Mouse (Mus musculus): ENCODE measurements at regions not wholly inside any gene's neighbourhood (a gene's known extent, or its start where the extent isn't known, plus 50 kb on each side); places are given as distances from the start of the nearest gene placed in this dataset.

- DNase-seq (ENCODE audit: low spot score in 2 of 2), result no peak
These were observed 221.2 kb upstream of the Rnaseh2b start for GRCm38 (mm10) chr14:62071140-62071539.

GRCm38 (mm10) chr14:62084047-62084446 lies 208.3 kb upstream of the Rnaseh2b start:
- DNase-seq (ENCODE audit: low spot score in 2 of 2), result no peak

- no peak for DNase-seq (ENCODE audit: low spot score in 2 of 2)
These were observed 204.2 kb upstream of the Rnaseh2b start for GRCm38 (mm10) chr14:62088174-62088573.

- no peak for DNase-seq (ENCODE audit: low spot score in 2 of 2)
These were observed 174.9 kb upstream of the Rnaseh2b start for GRCm38 (mm10) chr14:62117532-62117931.

- no peak for DNase-seq (ENCODE audit: low spot score in 2 of 2)
These were observed 173.8 kb upstream of the Rnaseh2b start for GRCm38 (mm10) chr14:62118542-62118953.

GRCm38 (mm10) chr14:62128918-62129317 lies 163.5 kb upstream of the Rnaseh2b start:
- no peak for DNase-seq (ENCODE audit: low spot score in 2 of 2)

- no peak for DNase-seq (ENCODE audit: low spot score in 2 of 2)
These were observed 160.0 kb upstream of the Rnaseh2b start for GRCm38 (mm10) chr14:62132353-62132816.

GRCm38 (mm10) chr14:62137981-62138380 lies 154.4 kb upstream of the Rnaseh2b start:
- no peak for DNase-seq (ENCODE audit: low spot score in 2 of 2)

GRCm38 (mm10) chr14:62144385-62145030 lies 147.9 kb upstream of the Rnaseh2b start:
- no peak for DNase-seq (ENCODE audit: low spot score in 2 of 2)

GRCm38 (mm10) chr14:62157038-62157716 lies 135.2 kb upstream of the Rnaseh2b start:
- DNase-seq (ENCODE audit: low spot score in 2 of 2), result no peak

- DNase-seq (ENCODE audit: low spot score in 2 of 2), result no peak
These were observed 132.7 kb upstream of the Rnaseh2b start for GRCm38 (mm10) chr14:62159690-62160089.

- no peak for DNase-seq (ENCODE audit: low spot score in 2 of 2)
These were observed 129.1 kb upstream of the Rnaseh2b start for GRCm38 (mm10) chr14:62163120-62163796.

- DNase-seq (ENCODE audit: low spot score in 2 of 2), result no peak
These were observed 127.5 kb upstream of the Rnaseh2b start for GRCm38 (mm10) chr14:62164918-62165317.

GRCm38 (mm10) chr14:62166006-62166405 lies 126.4 kb upstream of the Rnaseh2b start:
- DNase-seq (ENCODE audit: low spot score in 2 of 2), result no peak

GRCm38 (mm10) chr14:62166596-62166995 lies 125.8 kb upstream of the Rnaseh2b start:
- DNase-seq (ENCODE audit: low spot score in 2 of 2), result no peak

- no peak for DNase-seq (ENCODE audit: low spot score in 2 of 2)
These were observed 125.3 kb upstream of the Rnaseh2b start for GRCm38 (mm10) chr14:62167090-62167489.

GRCm38 (mm10) chr14:62168711-62169110 lies 123.7 kb upstream of the Rnaseh2b start:
- no peak for DNase-seq (ENCODE audit: low spot score in 2 of 2)

GRCm38 (mm10) chr14:62170385-62170784 lies 122.0 kb upstream of the Rnaseh2b start:
- no peak for DNase-seq (ENCODE audit: low spot score in 2 of 2)

- no peak for DNase-seq (ENCODE audit: low spot score in 2 of 2)
These were observed 120.9 kb upstream of the Rnaseh2b start for GRCm38 (mm10) chr14:62171256-62172047.

- no peak for DNase-seq (ENCODE audit: low spot score in 2 of 2)
These were observed 118.4 kb upstream of the Rnaseh2b start for GRCm38 (mm10) chr14:62173835-62174530.

- DNase-seq (ENCODE audit: low spot score in 2 of 2), result no peak
These were observed 116.9 kb upstream of the Rnaseh2b start for GRCm38 (mm10) chr14:62175384-62176048.
